Mouse (Mus musculus) thymus, postnatal 0 days (tissue): Measurements from ENCODE around the gene Gale. TPM values are rescaled to one million over a fixed set of nuclear protein-coding genes. Genes with fewer than 3 reads are reported as not detected.
"Not testable (repeated sequence)": the region's sequence is repeated elsewhere in the genome, so short reads cannot be mapped to it uniquely, and the experiment has no call there.

Experiments
- DNase-seq: peaks from one replicate; pipeline ENCODE4 v3.0.0-alpha.2; 2015; ENCODE audit warnings: low spot score
- polyA plus RNA-seq: library from polyadenylated mRNA; unstranded; fragments of >200 nt; fragmentation: Nextera tagmentation; extraction: Ambion mirVana; gene quantifications from 2 replicates; pipeline ENCODE4 v1.2.1, GENCODE M21; 2015

Gale gene
- polyA plus RNA-seq, 1 experiment from 2014 or later: 41.8 TPM

- DNase-seq: no peak
Measured at GRCm38 (mm10) chr4:135969070-135969750, 5.7 kb downstream of the Gale start.

- no peak for DNase-seq
Measured at GRCm38 (mm10) chr4:135970585-135970984, 7.1 kb downstream of the Gale start.

GRCm38 (mm10) chr4:135971805-135972555 is 8.5 kb downstream of the Gale start:
- DNase-seq: peak; percentile 57

GRCm38 (mm10) chr4:135972556-135972906 is 9.0 kb downstream of the Gale start, which contains the start of gene Lypla2:
Gene Lypla2, minus strand, starts transcription at chr4:135972626.
- peak; percentile 69 for DNase-seq

- DNase-seq: peak; percentile 23
Measured at GRCm38 (mm10) chr4:135972911-135973811, 9.6 kb downstream of the Gale start.

- DNase-seq: no peak
Measured at GRCm38 (mm10) chr4:135976146-135976545, 12.6 kb downstream of the Gale start.

GRCm38 (mm10) chr4:135980223-135980622 is 16.7 kb downstream of the Gale start:
- DNase-seq: not testable (repeated sequence)

GRCm38 (mm10) chr4:135981524-135982063 is 18.1 kb downstream of the Gale start:
- DNase-seq: no peak

- DNase-seq: no peak
Measured at GRCm38 (mm10) chr4:135984556-135984955, 21.0 kb downstream of the Gale start.

GRCm38 (mm10) chr4:135985193-135985592 is 21.7 kb downstream of the Gale start:
- DNase-seq: no peak

GRCm38 (mm10) chr4:135985769-135986168 is 22.2 kb downstream of the Gale start:
- DNase-seq: no peak

GRCm38 (mm10) chr4:135986301-135986942 is 22.9 kb downstream of the Gale start:
- DNase-seq: no peak

GRCm38 (mm10) chr4:135986943-135987710 is 23.6 kb downstream of the Gale start, which contains the start of gene Pithd1:
Gene Pithd1, minus strand, starts transcription at chr4:135987264.
- DNase-seq: peak; percentile 94

- DNase-seq: no peak
Measured at GRCm38 (mm10) chr4:135987714-135988113, 24.2 kb downstream of the Gale start.

GRCm38 (mm10) chr4:135993941-135994340 is 30.4 kb downstream of the Gale start:
- DNase-seq: no peak

GRCm38 (mm10) chr4:135995118-135995517 is 31.6 kb downstream of the Gale start:
- no peak for DNase-seq

- no peak for DNase-seq
Measured at GRCm38 (mm10) chr4:136004107-136004675, 40.7 kb downstream of the Gale start.

GRCm38 (mm10) chr4:136004921-136005320 is 41.4 kb downstream of the Gale start:
- DNase-seq: no peak

GRCm38 (mm10) chr4:136006821-136007220 is 43.3 kb downstream of the Gale start:
- DNase-seq: no peak
